Mouse (Mus musculus) bone marrow, adult 2 months (tissue): ENCODE measurements around the gene Prim2. TPM values are rescaled to one million over a fixed set of nuclear protein-coding genes. Genes with fewer than 3 reads are reported as not detected.

Experiments used
- H3K27ac ChIP-seq: fragments of 200-500 bp; 2 replicates; pipeline ENCODE4 v1.5.1; 2012; ENCODE audit warnings: low read depth, mild to moderate bottlenecking, control low read depth, inconsistent platforms, low read length; ENCODE audit not compliant: control insufficient read depth, poor library complexity, insufficient read depth
- H3K4me1 ChIP-seq: fragments of 200-500 bp; 2 replicates; pipeline ENCODE4 v1.6.1; 2011; ENCODE audit warnings: low read length; ENCODE audit not compliant: control insufficient read depth, insufficient read depth
- H3K4me3 ChIP-seq: fragments of 200-500 bp; replicated peaks from 2 replicates; pipeline ENCODE3; 2011; ENCODE audit warnings: mild to moderate bottlenecking, low read depth, low read length, control low read depth; ENCODE audit not compliant: control insufficient read depth
- CTCF ChIP-seq: fragments of 200-500 bp; IDR thresholded peaks from 2 replicates; pipeline ENCODE4 v1.5.1; 2011; ENCODE audit warnings: low read length, control low read depth; ENCODE audit not compliant: control insufficient read depth, insufficient read depth
- POLR2A ChIP-seq: fragments of 200-500 bp; IDR thresholded peaks from 2 replicates; pipeline ENCODE4 v1.6.1; 2011; ENCODE audit warnings: low read depth, mild to moderate bottlenecking, control low read depth, low read length, borderline replicate concordance; ENCODE audit not compliant: control insufficient read depth
- WGBS: fragments of 180-500 bp; shearing (Covaris S2); methylation state at CpG from one replicate; pipeline ENCODE4 v1.1.7; 2018; 5-methylcytosine and 5-hydroxymethylcytosine counted together
- polyA plus RNA-seq: library from polyadenylated mRNA; stranded (reverse); fragments of >200 nt; gene quantifications from 2 replicates; pipeline ENCODE4 v1.2.4, GENCODE M21; 2011; ENCODE audit warnings: low replicate concordance; ENCODE audit not compliant: missing spikeins, insufficient read depth, insufficient read length

Prim2 gene
- polyA plus RNA-seq, 1 experiment: 40.0 TPM

DNA sequence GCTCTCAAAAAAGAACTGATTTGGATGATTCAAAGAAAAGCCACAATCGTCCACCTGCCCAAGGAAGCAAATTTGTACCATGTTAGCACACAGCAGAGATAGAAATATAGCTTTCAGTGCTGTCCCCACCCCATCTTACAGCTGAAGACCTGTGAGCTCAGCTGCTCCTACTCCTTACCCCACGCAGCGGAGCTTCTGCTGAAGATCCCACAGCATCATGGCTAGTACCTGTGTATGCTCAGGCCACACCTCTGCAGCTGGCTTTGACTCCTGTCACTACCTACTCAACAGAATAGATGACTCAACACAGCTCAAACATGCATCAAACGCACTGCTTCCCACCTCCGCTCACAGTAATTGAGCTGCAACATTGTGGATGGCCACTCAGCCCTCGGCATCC is 215.3 kb downstream of the Prim2 start:
- TF ChIP-seq POLR2A (no peak), CTCF (no peak)
- Histone ChIP-seq H3K27ac (no peak overlapping the region), H3K4me1 (no peaks in the 10 kb centered on the region), H3K4me3 (no peak overlapping the region)
- WGBS: 93% methylated on average over 6 of the region's 6 CpGs

DNA sequence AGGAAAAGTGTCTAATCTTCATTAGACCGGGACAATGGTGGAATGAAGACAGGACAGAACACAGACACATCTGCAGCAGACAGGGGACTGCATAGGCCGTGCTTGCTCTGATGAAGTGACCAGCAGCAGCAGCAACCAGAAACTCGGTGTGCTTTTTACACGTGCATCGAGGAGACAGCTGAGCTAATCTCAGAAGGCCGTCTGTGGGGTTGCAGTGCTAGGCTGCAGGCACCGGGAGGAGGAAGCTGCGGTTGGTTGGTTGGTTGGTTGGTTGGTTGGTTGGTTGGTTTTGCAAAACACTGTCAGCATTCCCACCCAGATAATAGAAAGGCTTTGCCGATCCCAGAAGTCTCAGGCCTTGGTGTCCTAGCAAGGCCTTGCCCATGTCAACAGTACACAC is 216.3 kb downstream of the Prim2 start:
- no peak for TF ChIP-seq POLR2A
- H3K4me3 ChIP-seq: no peak overlapping the region
- WGBS: 66% methylated on average over 9 of the region's 9 CpGs

DNA sequence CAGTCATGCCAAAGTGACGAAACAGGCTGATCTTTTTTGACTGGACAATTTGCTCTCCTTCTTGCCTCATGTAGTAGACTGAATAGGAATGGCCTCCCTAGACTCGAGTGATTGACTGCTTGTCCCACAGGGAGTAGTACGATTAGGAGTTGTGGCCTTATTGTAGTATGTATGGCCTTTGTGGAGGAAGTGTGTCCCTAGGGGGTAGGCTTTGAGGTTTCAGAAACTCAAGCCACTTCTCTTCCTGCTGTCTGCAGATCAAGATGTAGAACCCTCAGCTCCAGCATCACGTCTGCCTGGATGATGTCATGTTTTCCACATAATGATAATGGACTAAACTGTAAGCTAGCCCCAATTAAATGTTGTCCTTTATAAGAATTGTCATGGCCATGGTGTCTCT is 222.4 kb downstream of the Prim2 start:
- WGBS: 28% methylated on average over 4 of the region's 4 CpGs
- no peak overlapping the region for H3K27ac ChIP-seq
- no peaks in the 10 kb centered on the region for H3K4me1 ChIP-seq
- TF ChIP-seq CTCF (no peak), POLR2A (no peak)
- H3K4me3 ChIP-seq: no peak overlapping the region

More for the DNA sequence above, 216.3 kb downstream of the Prim2 start:
- Histone ChIP-seq H3K27ac (no peak overlapping the region), H3K4me1 (no peaks in the 10 kb centered on the region)

DNA sequence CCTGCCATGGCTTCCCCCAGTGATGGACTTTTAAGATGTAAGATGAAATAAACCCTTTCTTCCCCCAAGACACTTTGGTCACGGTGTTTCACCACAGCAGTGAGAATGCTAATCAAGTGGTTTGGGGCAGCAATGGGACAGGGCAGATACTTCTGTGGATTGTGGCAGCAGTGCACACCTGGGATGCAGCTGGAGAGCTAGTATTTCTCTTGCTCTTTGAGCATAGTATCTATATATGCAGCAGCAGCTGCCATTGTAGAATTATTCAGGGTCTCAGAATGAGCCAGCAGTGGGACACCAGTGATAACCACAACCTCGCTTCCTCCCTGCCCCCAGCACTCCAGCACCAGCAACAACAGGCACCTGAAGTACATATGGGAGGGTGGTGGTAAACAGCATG is 233.4 kb downstream of the Prim2 start:
- TF ChIP-seq POLR2A: no peak
- TF ChIP-seq CTCF: no peak

More for the DNA sequence above, 233.4 kb downstream of the Prim2 start:
- H3K4me1 ChIP-seq: no peaks in the 10 kb centered on the region
- no peak overlapping the region for H3K4me3 ChIP-seq
- WGBS: 76% methylated on average over 2 of the region's 2 CpGs
- H3K27ac ChIP-seq: no peak overlapping the region

Other genes starting within 250 kb of the Prim2 start
- 4.7 and 6.8 TPM in 2 replicates for gene Rab23, start 50.1 kb upstream of the Prim2 start, polyA plus RNA-seq
- gene Bag2, start 88.0 kb upstream of the Prim2 start, polyA plus RNA-seq: 7.7 and 11.0 TPM in 2 replicates
- 7.4 and 10.7 TPM in 2 replicates for gene Zfp451, start 144.8 kb upstream of the Prim2 start, polyA plus RNA-seq
- gene Bend6, start 238.0 kb upstream of the Prim2 start, polyA plus RNA-seq: 0.74 and 1.6 TPM in 2 replicates
- gene Dst, start 238.4 kb upstream of the Prim2 start, polyA plus RNA-seq: 2.5 and 9.5 TPM in 2 replicates